Mouse (Mus musculus) liver, embryonic 14.5 days (tissue): ENCODE data around the gene Rnf151. TPM values are rescaled to one million over a fixed set of nuclear protein-coding genes. Genes with fewer than 3 reads are reported as not detected.
"Not testable (repeated sequence)": the region's sequence is repeated elsewhere in the genome, so short reads cannot be mapped to it uniquely, and the experiment has no call there.

Experiments
- ATAC-seq: fragments of 200-750 bp; cut with Nextera tagmentation; 2 replicates; pipeline ENCODE4 v1.8.0; 2017; ENCODE audit warnings: moderate number of reproducible peaks, mild to moderate bottlenecking, moderate library complexity; ENCODE audit not compliant: insufficient read depth
- DNase-seq, 3 experiments: peaks; one replicate each; pipeline ENCODE4 v3.0.0-alpha.2; 2012 to 2013; ENCODE audit warnings: low read depth in 3 of 3, low spot score in 3 of 3
- H3K27ac ChIP-seq: fragments of 300-500 bp; sonication (generic); 2 replicates; pipeline ENCODE4 v1.5.1; 2014; ENCODE audit warnings: moderate library complexity, mild to moderate bottlenecking, control low read depth, inconsistent platforms
- H3K27me3 ChIP-seq: fragments of 300-500 bp; sonication (generic); 2 replicates; pipeline ENCODE4 v1.6.1; 2014; ENCODE audit warnings: mild to moderate bottlenecking, low read length, moderate library complexity; ENCODE audit not compliant: control insufficient read depth, insufficient read depth
- H3K36me3 ChIP-seq: fragments of 300-500 bp; sonication (generic); replicated peaks from 2 replicates; pipeline ENCODE4 v1.6.1; 2014; ENCODE audit warnings: low read depth; ENCODE audit not compliant: control insufficient read depth, insufficient read depth
- H3K4me1 ChIP-seq, 2 experiments: fragments of 200-500 bp in 1 of 2; fragments of 300-500 bp in 1 of 2; sonication (generic) in 1 of 2; replicated peaks; 2 replicates each; pipeline ENCODE4 v1.6.1; 2012 to 2014; ENCODE audit warnings: antibody characterized with exemption in 1 of 2, inconsistent platforms in 1 of 2, low read length in 1 of 2; ENCODE audit not compliant: control insufficient read depth in 2 of 2, insufficient read depth in 2 of 2
- H3K4me2 ChIP-seq: fragments of 300-500 bp; sonication (generic); 2 replicates; pipeline ENCODE4 v1.6.1; 2014; ENCODE audit warnings: low read depth, mild to moderate bottlenecking, control low read depth, moderate library complexity
- H3K4me3 ChIP-seq, 2 experiments: fragments of 200-500 bp in 1 of 2; fragments of 300-500 bp in 1 of 2; sonication (generic) in 1 of 2; 2 replicates each; pipeline ENCODE4 v1.5.1; 2012 to 2014; ENCODE audit warnings: low read depth in 2 of 2, low read length in 2 of 2, mild to moderate bottlenecking in 2 of 2, control low read depth in 1 of 2, inconsistent platforms in 1 of 2, moderate library complexity in 1 of 2; ENCODE audit not compliant: insufficient read depth in 1 of 2
- H3K9ac ChIP-seq: fragments of 300-500 bp; sonication (generic); replicated peaks from 2 replicates; pipeline ENCODE4 v1.6.1; 2014; ENCODE audit warnings: mild to moderate bottlenecking, control low read depth, moderate library complexity
- H3K9me3 ChIP-seq: fragments of 300-500 bp; sonication (generic); 2 replicates; pipeline ENCODE4 v1.6.1; 2016; ENCODE audit warnings: low read length, mixed read lengths; ENCODE audit not compliant: control insufficient read depth
- CTCF ChIP-seq: IDR thresholded peaks from 2 replicates; pipeline ENCODE4 v1.5.1; 2016; ENCODE audit warnings: antibody characterized with exemption, low read depth, control low read depth
- EP300 ChIP-seq: IDR thresholded peaks from 2 replicates; pipeline ENCODE4 v1.6.1; 2016; ENCODE audit warnings: antibody characterized with exemption, low read depth
- WGBS: fragments of 180-500 bp; shearing (Covaris S2); extraction: QIAGEN DNeasy Blood & Tissue Kit; methylation state at CpG from one replicate; pipeline ENCODE4 v1.1.7; 2014; ENCODE audit not compliant: insufficient replicate concordance; 5-methylcytosine and 5-hydroxymethylcytosine counted together
- polyA plus RNA-seq, 2 experiments: library from polyadenylated mRNA; depleted of rRNA in 1 of 2; stranded (reverse) in 1 of 2; unstranded in 1 of 2; fragments of >200 nt; fragmentation: Nextera tagmentation in 1 of 2; extraction: Ambion mirVana in 1 of 2; gene quantifications; 2 replicates each; pipeline versions ENCODE4 v1.2.1 to v1.2.3; 2012 to 2014

Rnf151 gene
- polyA plus RNA-seq, 2 experiments, result 0.11 TPM; not detected in 1

DNA sequence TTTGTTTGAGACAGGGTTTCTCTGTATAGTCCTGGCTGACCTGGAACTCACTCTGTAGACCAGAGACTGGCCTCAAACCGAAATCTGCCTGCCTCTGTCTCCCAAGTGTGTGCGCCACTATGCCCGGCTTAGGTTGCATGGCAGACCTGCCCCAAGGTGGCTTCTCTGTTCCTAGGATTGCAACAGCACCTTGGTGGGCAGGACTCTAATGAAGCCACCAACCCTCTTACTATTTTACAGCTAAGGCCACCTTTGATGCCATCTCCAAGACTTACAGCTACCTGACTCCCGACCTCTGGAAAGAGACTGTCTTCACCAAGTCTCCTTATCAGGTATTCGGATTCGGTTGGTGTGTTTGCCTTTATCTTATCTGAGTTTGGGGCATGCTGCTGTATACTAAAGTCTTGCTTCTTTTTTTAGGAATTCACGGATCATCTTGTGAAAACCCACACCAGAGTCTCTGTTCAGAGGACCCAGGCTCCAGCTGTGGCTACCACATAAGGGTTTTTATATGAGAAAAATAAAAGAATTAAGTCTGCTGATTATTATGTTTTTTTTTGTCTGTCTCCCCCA is 3.6 kb upstream of the Rnf151 start:
- Histone ChIP-seq H3K4me3 (peak overlapping the region; percentile 67 to 96), H3K27ac (peak overlapping the region; percentile 84), H3K4me1 (peaks cover 16 to 23% of the 10 kb centered on the region in 2 experiments), H3K36me3 (peaks cover 19% of the 10 kb centered on the region), H3K9ac (peak overlapping the region; percentile 96), H3K4me2 (peak overlapping the region; percentile 92)
- 0 out of 2 replicates have a peak, but pooled peaks have one; percentile 11 for TF ChIP-seq EP300
- ATAC-seq, H3K9me3 ChIP-seq, H3K27me3 ChIP-seq, DNase-seq: not testable (repeated sequence)
- WGBS, result 8% methylated on average over 7 of the region's 7 CpGs

DNA sequence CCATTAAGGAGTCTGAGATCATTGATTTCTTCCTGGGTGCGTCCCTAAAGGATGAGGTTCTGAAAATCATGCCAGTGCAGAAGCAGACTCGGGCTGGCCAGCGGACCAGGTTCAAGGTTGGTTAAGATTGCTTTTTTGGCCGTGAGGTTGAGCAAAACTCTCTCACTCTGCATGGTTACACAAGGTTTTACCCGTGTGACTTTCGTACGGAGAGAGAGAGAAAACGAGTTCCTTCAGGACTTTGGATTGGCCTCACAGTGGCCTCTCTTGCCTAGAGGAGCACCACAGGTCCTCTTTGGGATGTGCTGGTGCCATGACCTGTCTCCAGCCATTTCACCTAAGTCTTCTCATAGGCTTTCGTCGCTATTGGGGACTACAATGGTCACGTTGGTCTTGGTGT is 2.8 kb upstream of the Rnf151 start:
- Histone ChIP-seq H3K27ac (peak overlapping the region; percentile 64), H3K4me3 (peak overlapping the region; percentile 96 to 97), H3K4me2 (peak overlapping the region; percentile 92), H3K9ac (peak overlapping the region; percentile 90), H3K36me3 (peaks cover 19% of the 10 kb centered on the region), H3K4me1 (peaks cover 16 to 23% of the 10 kb centered on the region in 2 experiments)
- not testable (repeated sequence) for H3K27me3 ChIP-seq, DNase-seq, ATAC-seq, H3K9me3 ChIP-seq
- under 1% methylated on average over 10 of the region's 11 CpGs for WGBS

DNA sequence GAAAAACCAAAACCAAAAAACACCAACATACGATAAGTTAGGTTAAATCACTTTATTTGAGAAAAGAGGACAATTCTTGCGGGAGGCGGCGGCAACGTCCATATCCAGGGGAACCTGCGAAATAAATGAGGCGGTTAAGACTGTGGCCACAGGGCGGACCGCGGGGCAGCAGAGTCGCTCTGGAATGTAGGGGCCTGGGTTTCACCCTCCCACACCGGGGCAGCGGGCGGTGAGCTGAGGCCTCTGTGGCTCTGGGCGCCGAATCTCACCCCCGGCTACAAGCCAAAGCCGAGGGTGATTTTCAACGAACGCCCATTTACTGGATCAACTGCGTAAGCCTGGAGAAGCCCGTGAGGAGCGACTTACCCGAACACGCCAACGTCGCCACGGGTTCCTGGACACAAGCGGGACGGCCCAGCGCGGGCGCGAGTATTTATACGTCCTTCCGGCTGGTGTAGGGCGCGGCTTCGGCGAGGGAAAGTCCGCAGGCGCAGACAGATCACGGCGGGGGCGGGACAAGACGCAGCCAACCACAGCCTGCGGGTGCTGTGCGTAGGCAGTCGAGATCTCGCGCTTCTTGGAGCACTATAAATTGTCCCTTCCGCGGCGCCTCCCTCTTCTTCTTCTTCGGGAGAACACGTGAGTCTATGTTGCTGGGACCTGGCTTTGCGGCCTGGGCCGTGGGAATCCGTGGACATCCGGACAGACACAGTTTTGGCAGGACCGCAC is 1.8 kb upstream of the Rnf151 start:
- DNase-seq (peak; percentile 96), ATAC-seq (peak; percentile 90)
- under 1% methylated on average over 61 of the region's 61 CpGs for WGBS
- Histone ChIP-seq H3K27me3 (no peaks in the 10 kb centered on the region), H3K27ac (peak overlapping the region; percentile 70), H3K4me2 (peak overlapping the region; percentile 92), H3K36me3 (peaks cover 19% of the 10 kb centered on the region), H3K4me3 (peak overlapping the region; percentile 96 to 97), H3K4me1 (peaks cover 16 to 23% of the 10 kb centered on the region in 2 experiments), H3K9ac (peak overlapping the region; percentile 95), H3K9me3 (no peaks in the 10 kb centered on the region)
- peak; percentile 54 for TF ChIP-seq EP300
- no peak for TF ChIP-seq CTCF

DNA sequence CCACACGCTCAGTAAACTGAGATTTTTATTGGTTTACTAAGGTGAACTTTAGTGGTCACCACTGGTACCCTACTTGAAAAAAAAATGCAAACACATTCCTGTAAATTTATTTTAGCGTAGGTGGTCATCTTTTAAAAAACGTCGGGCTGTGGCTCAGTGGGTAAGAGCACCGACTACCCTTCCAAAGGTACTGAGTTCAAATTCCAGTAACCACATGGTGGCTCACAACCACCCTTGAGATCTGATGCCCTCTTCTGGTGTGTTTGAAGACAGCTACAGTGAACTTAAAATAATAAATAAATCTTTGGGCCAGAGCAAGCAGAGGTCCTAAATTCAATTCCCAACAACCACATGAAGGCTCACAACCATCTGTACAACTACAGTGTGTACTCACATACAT is 1.1 kb upstream of the Rnf151 start:
- TF ChIP-seq CTCF, result peak; percentile 30; the same call in 1 of the 2 replicates
- H3K9me3 ChIP-seq, ATAC-seq, H3K27ac ChIP-seq, H3K27me3 ChIP-seq, DNase-seq: not testable (repeated sequence)
- H3K36me3 ChIP-seq, result peaks cover 19% of the 10 kb centered on the region
- H3K4me2 ChIP-seq, result peak overlapping the region; percentile 92
- WGBS, result 30% methylated on average over 5 of the region's 5 CpGs
- H3K4me3 ChIP-seq, result peak overlapping the region; percentile 96 to 97
- peaks cover 16 to 22% of the 10 kb centered on the region in 2 experiments for H3K4me1 ChIP-seq
- peak overlapping the region; percentile 95 for H3K9ac ChIP-seq

DNA sequence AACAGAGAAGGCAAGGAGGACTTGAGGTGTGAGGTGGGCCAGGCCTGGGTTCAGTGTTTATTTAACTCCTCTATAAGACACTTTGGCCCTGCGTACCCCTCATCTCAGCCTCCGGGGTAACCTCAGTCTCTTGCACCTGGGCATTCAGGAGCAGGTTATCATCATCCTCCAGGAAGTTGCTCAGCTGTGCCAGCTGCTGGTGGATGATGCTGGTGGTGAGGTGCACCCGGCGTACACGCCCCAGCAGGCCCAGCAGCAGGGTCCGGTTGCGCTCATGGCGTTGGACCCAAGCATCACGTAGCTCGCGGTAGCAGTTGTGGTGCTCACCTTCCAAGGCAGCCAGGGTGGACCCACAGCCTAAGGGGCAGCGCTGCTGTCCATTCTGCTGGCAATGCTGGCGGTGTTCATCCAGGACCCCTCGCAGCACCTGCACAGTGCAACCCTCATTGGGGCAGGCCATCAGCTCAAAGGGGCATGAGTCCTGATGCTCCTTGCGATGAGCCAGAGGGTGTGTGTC is 1.6 kb downstream of the Rnf151 start:
- no peak overlapping the region for H3K4me3 ChIP-seq
- no peak overlapping the region for H3K27ac ChIP-seq
- ATAC-seq (no peak), DNase-seq (no peak)
- H3K36me3 ChIP-seq, result peaks cover 5% of the 10 kb centered on the region
- no peak overlapping the region for H3K4me2 ChIP-seq
- TF ChIP-seq CTCF, result no peak
- no peak for TF ChIP-seq EP300
- peaks cover 2 to 6% of the 10 kb centered on the region in 2 experiments for H3K4me1 ChIP-seq
- 89% methylated on average over 15 of the region's 15 CpGs for WGBS
- no peak overlapping the region for H3K9ac ChIP-seq
- no peaks in the 10 kb centered on the region for H3K27me3 ChIP-seq
- H3K9me3 ChIP-seq, result no peaks in the 10 kb centered on the region
